Mouse (Mus musculus): ENCODE data around the gene Alpk3.

Gene Alpk3

GRCm38 (mm10) chr7:81075299-81075698, 17.9 kb downstream of the Alpk3 start:
- no peak for DNase-seq

GRCm38 (mm10) chr7:81075732-81076131, 18.3 kb downstream of the Alpk3 start:
- no peak for DNase-seq

GRCm38 (mm10) chr7:81077009-81077408, 19.6 kb downstream of the Alpk3 start:
- DNase-seq, result no peak

GRCm38 (mm10) chr7:81078740-81079139, 21.3 kb downstream of the Alpk3 start:
- DNase-seq, result no peak

DNA sequence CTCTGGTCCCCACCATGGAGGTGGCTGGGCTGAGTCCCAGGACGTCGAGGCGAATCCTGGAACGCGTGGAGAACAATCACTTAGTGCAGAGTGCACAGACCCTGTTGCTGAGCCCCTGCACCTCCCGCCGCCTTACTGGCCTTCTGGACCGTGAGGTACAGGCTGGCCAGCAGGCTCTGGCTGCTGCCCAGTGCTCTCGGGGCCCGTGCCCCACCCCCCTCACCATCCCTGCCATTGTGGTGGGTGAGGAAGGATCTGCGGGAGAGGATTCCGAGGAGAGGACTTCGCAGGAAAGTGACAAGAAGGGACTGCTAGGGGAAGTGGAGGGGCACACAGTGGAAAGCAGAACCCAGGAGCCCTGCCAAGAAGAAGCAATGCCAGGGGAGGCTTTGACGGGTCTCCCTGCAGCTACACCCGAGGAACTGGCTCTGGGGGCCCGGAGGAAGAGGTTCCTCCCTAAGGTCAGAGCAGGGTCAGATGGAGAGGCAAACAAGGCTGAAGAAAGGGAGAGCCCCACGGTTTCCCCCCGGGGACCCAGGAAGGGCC, 36.1 kb downstream of the Alpk3 start:
- DNase-seq, result no peak

DNA sequence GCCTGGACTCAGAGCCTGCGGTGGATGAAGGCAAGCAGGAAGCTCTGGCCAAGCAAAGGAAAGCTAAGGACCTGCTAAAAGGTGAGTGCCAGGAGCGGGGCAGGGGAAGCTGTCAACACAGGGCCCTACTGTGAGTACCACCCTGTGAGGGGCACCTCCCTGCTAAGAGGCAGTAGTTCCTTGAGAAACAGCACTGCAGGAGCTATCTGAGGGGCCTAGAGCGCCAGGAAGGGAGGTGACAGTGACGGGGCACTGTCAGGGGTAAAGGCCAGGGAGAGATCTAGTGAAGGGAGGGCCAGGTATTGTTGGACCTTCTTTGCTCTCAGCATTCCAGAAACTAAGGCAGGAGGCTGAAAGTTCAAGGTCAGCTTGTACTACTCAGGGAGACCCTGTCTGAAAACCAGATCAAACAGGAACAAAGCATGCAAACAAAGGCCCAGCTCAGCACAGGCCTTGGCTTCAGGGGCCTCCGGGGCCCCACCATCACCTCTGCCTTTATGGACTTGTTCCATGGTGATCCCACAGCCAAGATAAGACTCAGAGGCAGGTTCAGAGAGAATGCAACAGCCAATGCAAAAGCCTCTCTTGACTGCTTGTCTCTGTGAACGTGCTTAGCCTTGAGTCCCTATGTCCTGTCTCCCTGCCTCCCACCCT, 36.8 kb downstream of the Alpk3 start:
- no peak for DNase-seq

DNA sequence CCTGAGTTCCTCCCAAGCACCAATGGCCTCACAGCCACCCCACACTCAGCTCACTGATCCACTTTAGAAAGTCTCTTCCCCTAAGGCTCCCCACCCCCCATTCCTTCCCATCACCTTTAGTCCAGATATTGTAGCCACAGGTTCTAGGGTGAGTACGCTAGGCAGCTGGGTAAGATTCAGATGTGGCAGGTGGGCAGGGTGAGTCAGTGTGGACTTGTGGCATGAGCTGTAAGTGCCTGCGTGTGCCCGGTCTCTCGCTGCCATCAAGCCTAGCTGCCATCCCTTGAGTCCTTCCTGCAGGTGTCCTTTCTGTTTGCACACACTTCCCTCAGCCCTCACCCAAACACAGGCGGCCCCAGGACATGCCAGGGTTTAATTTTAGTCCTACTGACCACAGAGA, 42.9 kb downstream of the Alpk3 start:
- no peak for DNase-seq

DNA sequence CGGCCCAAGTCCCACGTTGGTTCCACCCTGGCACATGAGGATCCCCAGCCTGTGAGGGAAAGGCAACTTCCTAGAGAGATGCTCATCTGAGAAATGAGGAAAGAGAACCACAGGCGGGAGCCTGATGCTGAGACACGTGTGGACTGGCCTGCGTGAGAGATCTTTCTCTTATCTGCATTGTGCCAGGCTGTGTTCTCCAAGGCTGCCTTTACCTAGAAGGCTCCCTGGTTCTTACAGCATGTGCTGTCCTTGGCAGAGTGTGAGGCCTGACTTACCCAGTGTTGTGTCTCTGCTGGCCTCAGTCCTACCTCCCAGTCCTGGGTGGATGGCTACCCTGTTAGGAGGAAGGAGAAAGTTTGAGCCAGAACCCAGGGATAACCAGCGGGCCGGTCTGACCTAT, 45.5 kb downstream of the Alpk3 start:
- DNase-seq, result no peak

- no peak for DNase-seq
Measured at GRCm38 (mm10) chr7:81105525-81105924, 48.1 kb downstream of the Alpk3 start.

- no peak for DNase-seq
Measured at GRCm38 (mm10) chr7:81108226-81108625, 50.8 kb downstream of the Alpk3 start.

DNA sequence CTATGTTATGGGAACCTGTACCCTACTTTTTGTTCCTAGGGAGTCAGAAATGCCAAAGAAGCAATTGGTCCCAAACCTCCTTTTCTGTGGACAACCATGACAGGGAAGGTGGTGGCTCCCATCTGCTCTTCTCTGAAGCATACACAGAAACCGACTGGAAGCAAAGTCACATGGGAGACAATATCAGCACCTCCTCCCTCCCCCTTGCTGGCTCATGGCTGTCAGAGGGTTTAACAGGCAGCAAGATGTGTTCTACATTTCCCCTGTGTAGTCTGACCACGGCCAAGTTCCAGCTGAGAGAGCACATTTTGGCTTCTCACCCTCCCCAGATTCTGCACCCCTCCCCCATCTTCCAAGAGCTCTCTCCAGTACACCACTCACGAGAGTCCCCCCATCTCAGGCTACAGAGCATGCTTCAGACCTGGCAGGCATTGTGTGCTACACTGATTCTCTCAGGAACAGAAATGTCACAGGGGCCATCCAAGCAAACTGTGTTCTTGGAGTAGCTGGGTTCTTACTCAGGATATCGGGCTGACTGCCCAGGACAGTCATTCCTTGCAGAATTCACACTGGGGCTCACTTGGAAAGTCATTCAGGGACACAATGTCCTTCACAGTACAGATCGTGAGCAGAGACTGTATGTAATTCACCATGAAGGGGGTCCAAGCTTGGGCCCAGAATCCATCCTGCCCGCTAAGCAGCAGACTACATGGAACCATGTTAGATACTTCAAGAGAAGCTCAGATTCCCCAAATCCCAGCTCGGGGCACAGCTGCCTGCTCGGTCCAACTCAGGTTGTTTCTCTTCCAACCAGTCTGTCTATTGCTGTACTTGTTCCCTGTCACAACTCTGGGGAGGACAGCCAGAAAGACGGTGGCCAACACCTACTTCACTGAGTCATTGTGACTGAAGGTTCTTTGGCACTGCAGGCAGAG, 52.6 kb downstream of the Alpk3 start:
- no peak for DNase-seq

- no peak for DNase-seq
Measured at GRCm38 (mm10) chr7:81110791-81111190, 53.4 kb downstream of the Alpk3 start.

GRCm38 (mm10) chr7:81111729-81112128, 54.3 kb downstream of the Alpk3 start:
- DNase-seq, result no peak

DNA sequence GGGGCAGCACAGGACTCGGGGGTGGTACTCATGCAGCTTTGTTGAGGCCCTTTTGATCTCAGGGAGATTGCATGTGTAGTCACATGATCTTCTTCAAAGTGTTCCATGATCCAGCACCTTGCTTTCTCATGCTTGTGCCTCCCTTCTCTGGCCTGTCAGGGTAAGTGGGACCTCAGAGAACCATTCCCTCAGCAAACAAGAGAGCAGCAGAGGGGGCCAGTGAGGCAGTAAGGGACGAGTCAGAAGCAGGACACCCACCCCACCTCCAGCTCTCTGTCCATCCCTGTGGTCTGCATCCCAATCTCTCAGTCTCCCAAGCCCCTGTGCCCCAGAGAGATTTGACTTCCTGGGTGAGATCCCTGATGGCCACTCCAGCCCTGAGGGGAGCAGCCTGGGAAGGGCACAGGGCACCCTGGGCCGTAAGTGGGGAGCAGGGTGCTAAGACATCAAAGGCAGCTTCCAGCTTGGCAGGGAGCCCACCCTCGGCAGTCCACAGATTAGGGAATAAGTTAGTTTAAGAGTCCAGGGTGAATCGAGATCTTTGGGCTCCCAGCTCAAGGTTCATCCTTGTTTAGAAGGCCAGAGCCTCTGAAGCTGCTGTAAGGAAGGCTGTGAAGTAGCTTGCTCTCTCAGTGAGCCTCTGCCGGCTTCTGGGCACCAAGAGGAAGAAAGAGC, 55.4 kb downstream of the Alpk3 start:
- DNase-seq, result no peak

DNA sequence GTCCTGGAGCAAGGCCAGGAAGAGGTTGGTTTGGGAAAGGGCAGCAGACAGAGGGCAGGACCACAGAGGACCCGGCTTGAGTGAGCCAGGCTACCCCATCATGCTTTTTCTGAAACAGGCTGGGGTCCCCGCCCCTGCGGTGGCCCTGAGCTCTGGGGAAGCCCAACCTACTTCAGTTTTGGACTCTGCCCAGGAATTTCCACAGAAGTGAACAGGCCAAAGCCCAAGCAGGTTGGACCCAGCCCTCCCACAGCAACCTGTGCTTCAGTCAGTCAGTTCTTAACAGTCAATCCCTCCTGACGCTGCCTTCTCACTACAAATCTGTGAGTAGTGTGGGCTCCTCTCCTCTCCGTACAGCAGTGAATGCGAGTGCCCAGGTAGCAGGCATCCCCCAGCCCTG, 57.2 kb downstream of the Alpk3 start, which contains the start of gene Slc28a1:
Gene Slc28a1, plus strand, starts transcription at position 245 of the 400 bp plus-strand sequence.
- DNase-seq, result no peak

DNA sequence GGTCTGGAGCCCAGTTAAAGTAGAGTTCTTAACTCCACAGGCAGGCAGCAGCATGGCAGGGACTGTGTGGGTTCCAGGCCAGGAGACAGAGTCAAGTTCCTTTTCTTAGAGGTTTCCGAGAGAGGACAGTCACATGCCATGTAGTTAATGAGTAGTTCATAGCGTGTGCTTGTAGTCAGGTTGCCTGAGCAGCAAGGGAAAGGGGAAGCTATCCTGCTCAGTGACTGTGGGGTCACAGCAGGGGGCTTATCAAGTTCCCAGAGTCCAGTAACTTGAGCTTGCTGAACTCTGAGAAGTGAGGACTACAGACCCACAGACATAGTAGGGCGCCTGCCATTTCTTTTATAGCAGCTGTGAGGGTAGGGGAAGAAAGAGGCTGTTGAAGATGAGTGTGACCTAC, 63.7 kb downstream of the Alpk3 start:
- DNase-seq, result no peak

GRCm38 (mm10) chr7:81122808-81123207, 65.4 kb downstream of the Alpk3 start:
- DNase-seq, result no peak

GRCm38 (mm10) chr7:81123553-81123952, 66.2 kb downstream of the Alpk3 start:
- no peak for DNase-seq

GRCm38 (mm10) chr7:81124773-81125172, 67.4 kb downstream of the Alpk3 start:
- DNase-seq, result no peak

- no peak for DNase-seq
Measured at GRCm38 (mm10) chr7:81125215-81126175, 68.1 kb downstream of the Alpk3 start.

GRCm38 (mm10) chr7:81131864-81132263, 74.5 kb downstream of the Alpk3 start:
- DNase-seq, result no peak

- no peak for DNase-seq
Measured at GRCm38 (mm10) chr7:81132851-81133279, 75.5 kb downstream of the Alpk3 start.
